In genomic region chr4:43454041-43454836, GRCm38 (mm10) we compare ENCODE assay signal across 8 mouse cellular contexts. TPM values are rescaled to one million over a fixed set of nuclear protein-coding genes. Genes with fewer than 3 reads are reported as not detected.
A peak's percentile ranks its signal among the peaks of the same experiment; 100 is the strongest.
DNase-seq lines count a peak whose midpoint lies in the region; ATAC-seq and TF ChIP-seq lines count a peak whose summit lies in the region.

Gene Cd72 (minus strand): TSS chr4:43454628.

- TF ChIP-seq CTCF in G1E (IDR thresholded peaks at IDR 0.05; ENCODE audit: low read depth, low read length): no peak
- TF ChIP-seq CTCF in liver, embryonic 14.5 days (IDR thresholded peaks at IDR 0.05; ENCODE audit: low read depth): no peak
- TF ChIP-seq CTCF in small intestine, adult 2 months (IDR thresholded peaks at IDR 0.05; ENCODE audit: extremely low read depth, insufficient read length, insufficient replicate concordance, low read depth, low read length): no peak

- H3K4me2 ChIP-seq in heart, embryonic 16.5 days (ENCODE audit: low read depth, low read length): peak within 1 kb of the TSS; percentile 66
- H3K4me2 ChIP-seq in liver, embryonic 14.5 days (ENCODE audit: low read depth): peak within 1 kb of the TSS; percentile 20; the same call in 1 of the 2 replicates

- no peak for DNase-seq in frontal cortex, postnatal 14 days (ENCODE audit: low spot score in 2 of 2)
- peak; percentile 79 for DNase-seq in G1E (ENCODE audit: low spot score)
- DNase-seq in liver, embryonic 14.5 days (ENCODE audit: low read depth in 3 of 3, low spot score in 3 of 3): no peak
- DNase-seq in layer of hippocampus, adult 9-11 months: no peak
- DNase-seq in adrenal gland, postnatal 14 days: no peak

- no peak within 1 kb of the TSS for H3K27ac ChIP-seq in heart, embryonic 16.5 days (ENCODE audit: low read length)
- no peak within 1 kb of the TSS for H3K27ac ChIP-seq in liver, embryonic 14.5 days
- no peak within 1 kb of the TSS; the same call in 1 of the 2 replicates for H3K27ac ChIP-seq in small intestine, adult 2 months (ENCODE audit: insufficient read depth, low read depth, low read length)

- peaks cover 31% of the 10 kb centered on the region for H3K4me1 ChIP-seq in G1E (ENCODE audit: insufficient read depth, low read depth, low read length)
- H3K4me1 ChIP-seq in heart, embryonic 16.5 days (ENCODE audit: control insufficient read depth, insufficient read depth, low read length): peaks cover 24% of the 10 kb centered on the region
- no peaks in the 10 kb centered on the region for H3K4me1 ChIP-seq in liver, embryonic 14.5 days (replicated peaks; ENCODE audit: control insufficient read depth in 2 of 2, insufficient read depth in 2 of 2, low read length in 1 of 2)
- peaks cover 3% of the 10 kb centered on the region for H3K4me1 ChIP-seq in small intestine, adult 2 months (ENCODE audit: control insufficient read depth, insufficient read depth, insufficient read length, low read length)

- no peaks in the 10 kb centered on the region for H3K9me3 ChIP-seq in G1E (replicated peaks)
- no peaks in the 10 kb centered on the region for H3K9me3 ChIP-seq in heart, embryonic 16.5 days (replicated peaks; ENCODE audit: control insufficient read depth, low read length)
- no peaks in the 10 kb centered on the region for H3K9me3 ChIP-seq in liver, embryonic 14.5 days (ENCODE audit: control insufficient read depth, low read length)

- 0 out of 2 replicates have a peak, but pooled peaks have one; percentile 30 for TF ChIP-seq POLR2A in small intestine, adult 2 months (IDR thresholded peaks at IDR 0.05; ENCODE audit: low read depth, low read length)

- WGBS in heart, embryonic 16.5 days: 27% methylated on average over 20 of the region's 20 CpGs
- WGBS in liver, embryonic 14.5 days (ENCODE audit: insufficient replicate concordance): 14% methylated on average over 20 of the region's 20 CpGs
- WGBS in small intestine, adult 2 months: 25% methylated on average over 20 of the region's 20 CpGs

- TF ChIP-seq EP300 in liver, embryonic 14.5 days (IDR thresholded peaks at IDR 0.05; ENCODE audit: low read depth): no peak

- H3K4me3 ChIP-seq in G1E (ENCODE audit: low read depth, low read length): no peak within 1 kb of the TSS; the same call in 1 of the 2 replicates
- peak within 1 kb of the TSS; percentile 35 for H3K4me3 ChIP-seq in heart, embryonic 16.5 days (ENCODE audit: low read length)
- no peak within 1 kb of the TSS for H3K4me3 ChIP-seq in liver, embryonic 14.5 days (ENCODE audit: insufficient read depth in 1 of 2, low read depth in 2 of 2, low read length in 2 of 2)
- H3K4me3 ChIP-seq in small intestine, adult 2 months (ENCODE audit: low read depth, low read length): peak within 1 kb of the TSS; percentile 52

- peak; percentile 72 for ATAC-seq in frontal cortex, adult (ENCODE audit: low TSS enrichment)
- ATAC-seq in G1E (ENCODE audit: extremely low read depth, insufficient number of reproducible peaks, low FRiP score, poor library complexity, severe bottlenecking): peak; percentile 70
- ATAC-seq in heart, embryonic 16.5 days (replicated peaks; ENCODE audit: extremely low read depth, insufficient read depth, low FRiP score): no peak
- no peak for ATAC-seq in liver, embryonic 14.5 days (ENCODE audit: insufficient read depth)

- H3K27me3 ChIP-seq in G1E (ENCODE audit: insufficient read depth, low read length): peaks cover 63% of the 10 kb centered on the region
- peaks cover 14% of the 10 kb centered on the region for H3K27me3 ChIP-seq in heart, embryonic 16.5 days (ENCODE audit: control insufficient read depth, insufficient read depth, low read length)
- peaks cover 26% of the 10 kb centered on the region for H3K27me3 ChIP-seq in liver, embryonic 14.5 days (ENCODE audit: control insufficient read depth, insufficient read depth, low read length)
- H3K27me3 ChIP-seq in small intestine, adult 2 months (ENCODE audit: control insufficient read depth, insufficient read depth, low read length): peaks cover 9% of the 10 kb centered on the region; the same call in 1 of the 2 replicates

- peak within 1 kb of the TSS; percentile 15 for H3K9ac ChIP-seq in heart, embryonic 16.5 days (ENCODE audit: low read length)
- no peak within 1 kb of the TSS for H3K9ac ChIP-seq in liver, embryonic 14.5 days (replicated peaks)

- H3K36me3 ChIP-seq in G1E (replicated peaks): no peaks in the 10 kb centered on the region
- no peaks in the 10 kb centered on the region for H3K36me3 ChIP-seq in heart, embryonic 16.5 days (ENCODE audit: control insufficient read depth, insufficient read depth)
- H3K36me3 ChIP-seq in liver, embryonic 14.5 days (replicated peaks; ENCODE audit: control insufficient read depth, insufficient read depth, low read depth): no peaks in the 10 kb centered on the region
- no peaks in the 10 kb centered on the region for H3K36me3 ChIP-seq in small intestine, adult 2 months (ENCODE audit: control insufficient read depth, insufficient read depth, low read length)

RNA-seq across cellular contexts. Expression of gene Cd72, which starts in this region (rescaled TPM):
- total RNA-seq in G1E (2014; fragmentation: Nextera tagmentation) (0.87 TPM in 1 of 2 replicates, not detected in the other), G1E (2017) (0.16 and 1.3 TPM in 2 replicates)
- 1.0 and 1.5 TPM in 2 replicates for polyA plus RNA-seq in G1E (2012)
- polyA plus RNA-seq in heart, embryonic 16.5 days (2015; fragmentation: Nextera tagmentation; extraction: Ambion mirVana): 3.2 and 4.3 TPM in 2 replicates
- 0.11 and 0.31 TPM in 2 replicates for polyA plus RNA-seq in liver, embryonic 14.5 days (2012; rRNA removed)
- polyA plus RNA-seq in liver, embryonic 14.5 days (2014; fragmentation: Nextera tagmentation; extraction: Ambion mirVana): 0.74 and 0.95 TPM in 2 replicates
- 2.8 and 11.4 TPM in 2 replicates for polyA plus RNA-seq in small intestine, adult 2 months (2012; rRNA removed)
- 2.7 and 12.7 TPM in 2 replicates for total RNA-seq in adrenal gland, postnatal 14 days (2021)

Comparison
In these comparisons a context has a peak if more than half of its experiments do, and no peak if none do; other contexts are left out.
1. ATAC-seq: peak in frontal cortex, adult (single experiment) and G1E (single experiment); none in heart, embryonic 16.5 days (single experiment) and liver, embryonic 14.5 days (single experiment).
2. H3K4me3 ChIP-seq: peak in heart, embryonic 16.5 days (single experiment) and small intestine, adult 2 months (single experiment); none in G1E (single experiment) and liver, embryonic 14.5 days (0 of 2).